In the genomic region with DNA sequence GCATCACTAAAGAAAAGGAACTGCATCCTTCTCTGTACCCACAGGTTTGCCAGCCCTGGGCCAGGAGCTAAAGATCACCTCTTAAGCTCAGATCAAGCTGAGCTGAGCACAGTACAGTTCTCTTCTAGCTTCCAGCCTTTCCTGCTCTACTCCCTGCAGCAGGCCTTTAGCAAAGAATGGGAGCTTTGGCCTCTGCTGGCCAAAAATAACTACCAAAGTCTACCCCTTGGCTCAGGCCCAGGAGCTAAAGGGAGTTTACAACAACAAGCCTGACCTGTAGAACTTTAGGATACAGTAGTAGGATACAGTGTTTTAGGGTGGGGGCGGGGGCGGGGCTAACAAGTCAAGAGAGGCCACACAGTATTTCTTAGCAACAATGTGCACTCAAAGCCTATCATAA, we compare ENCODE assay signal across 8 mouse cellular contexts. TPM values are rescaled to one million over a fixed set of nuclear protein-coding genes. Genes with fewer than 3 reads are reported as not detected.
DNase-seq lines count a peak whose midpoint lies in the region; ATAC-seq lines count a peak whose summit lies in the region.

No protein-coding gene starts in this region.

- no peaks in the 10 kb centered on the region for H3K27me3 ChIP-seq in neural tube, embryonic 14.5 days (ENCODE audit: control insufficient read depth, insufficient read depth, low read length)

- peak overlapping the region; percentile 37; the same call in 1 of the 2 replicates for H3K9ac ChIP-seq in neural tube, embryonic 14.5 days (replicated peaks; ENCODE audit: low read depth, low read length)

- ATAC-seq in neural tube, embryonic 14.5 days (ENCODE audit: low read depth): no peak

- H3K9me3 ChIP-seq in neural tube, embryonic 14.5 days (ENCODE audit: control insufficient read depth, low read length): no peaks in the 10 kb centered on the region

- intact Hi-C loops in heart, postnatal 14 days (cut with DNase I): no loop called here

- 0 out of 2 replicates have a peak overlapping the region, but pooled peaks have one; percentile 39 for H3K27ac ChIP-seq in neural tube, embryonic 14.5 days (ENCODE audit: low read depth, low read length)

- 80% methylated on average over 2 of the region's 2 CpGs for WGBS in neural tube, embryonic 14.5 days

- H3K36me3 ChIP-seq in neural tube, embryonic 14.5 days (ENCODE audit: control insufficient read depth, insufficient read depth, low read length): peaks cover 4% of the 10 kb centered on the region

- peaks cover 64% of the 10 kb centered on the region for H3K4me1 ChIP-seq in neural tube, embryonic 14.5 days (ENCODE audit: control insufficient read depth, insufficient read depth, low read length)

- peak; percentile 65 for DNase-seq in testis, postnatal 10 days (ENCODE audit: low spot score)
- DNase-seq in testis, postnatal 14 days (ENCODE audit: low spot score): no peak
- DNase-seq in heart, postnatal 14 days: peak; percentile 39 to 64
- DNase-seq in kidney, postnatal 4 days: peak; percentile 36 to 57
- no peak for DNase-seq in right cerebral cortex, postnatal 4 days
- DNase-seq in layer of hippocampus, adult 9-11 months: no peak
- no peak for DNase-seq in ovary, adult 18-20 months (ENCODE audit: low spot score)

- H3K4me3 ChIP-seq in neural tube, embryonic 14.5 days (ENCODE audit: low read depth, low read length): no peak overlapping the region

- peak overlapping the region; percentile 20; the same call in 1 of the 2 replicates for H3K4me2 ChIP-seq in neural tube, embryonic 14.5 days (ENCODE audit: low read depth, low read length)

RNA-seq across cellular contexts. Expression of gene Nfe2l1, which starts 3.3 kb away (rescaled TPM):
- total RNA-seq in heart, postnatal 14 days (2021): 100 to 1,000 TPM; 346 to 358 TPM
- 39.7 and 51.7 TPM in 2 replicates for polyA plus RNA-seq in neural tube, embryonic 14.5 days (2014; fragmentation: Nextera tagmentation; extraction: Ambion mirVana)

RNA-seq across cellular contexts. Expression of gene Copz2, which starts 23.2 kb away (rescaled TPM):
- total RNA-seq in heart, postnatal 14 days (2021): 10 to 100 TPM; 34.6 to 35.8 TPM
- 10.9 and 33.9 TPM in 2 replicates for polyA plus RNA-seq in neural tube, embryonic 14.5 days (2014; fragmentation: Nextera tagmentation; extraction: Ambion mirVana)

RNA-seq across cellular contexts. Expression of gene Cbx1, which starts 37.6 kb away (rescaled TPM):
- total RNA-seq in heart, postnatal 14 days (2021): 10 to 100 TPM; 36.4 to 46.8 TPM
- 62.5 and 66.5 TPM in 2 replicates for polyA plus RNA-seq in neural tube, embryonic 14.5 days (2014; fragmentation: Nextera tagmentation; extraction: Ambion mirVana)

RNA-seq across cellular contexts. Expression of gene Snx11, which starts 49.1 kb away (rescaled TPM):
- total RNA-seq in heart, postnatal 14 days (2021): 10 to 100 TPM; 12.4 to 13.7 TPM
- 43.9 and 51.2 TPM in 2 replicates for polyA plus RNA-seq in neural tube, embryonic 14.5 days (2014; fragmentation: Nextera tagmentation; extraction: Ambion mirVana)

Comparison
In these comparisons a context has a peak if more than half of its experiments do, and no peak if none do; other contexts are left out.
1. DNase-seq: peak in testis, postnatal 10 days (single experiment), heart, postnatal 14 days (2 of 2) and kidney, postnatal 4 days (2 of 2); none in testis, postnatal 14 days (single experiment), right cerebral cortex, postnatal 4 days (single experiment), layer of hippocampus, adult 9-11 months (single experiment) and ovary, adult 18-20 months (single experiment).